Mouse (Mus musculus) myocyte (in vitro differentiated cells): ENCODE results near the gene Npepps.

Source experiments
- CEBPB ChIP-seq: IDR thresholded peaks from 2 replicates; pipeline ENCODE4 v1.6.1; 2011; ENCODE audit warnings: mild to moderate bottlenecking, moderate library complexity; ENCODE audit not compliant: poor library complexity, insufficient read depth, severe bottlenecking
- MAX ChIP-seq: IDR thresholded peaks from one replicate; pipeline ENCODE4 v1.6.1; 2011; ENCODE audit warnings: low read depth, mild to moderate bottlenecking, control low read depth
- MYOD1 ChIP-seq, 3 experiments: IDR thresholded peaks; one replicate each; pipeline ENCODE4 v1.6.1; 2011; ENCODE audit warnings: control low read depth in 2 of 3, low read depth in 2 of 3, mild to moderate bottlenecking in 2 of 3, moderate library complexity in 1 of 3; ENCODE audit not compliant: insufficient read length in 2 of 3, control insufficient read depth in 1 of 3
- MYOG ChIP-seq, 3 experiments: IDR thresholded peaks; one replicate each; pipeline ENCODE4 v1.6.1; 2011; ENCODE audit warnings: control low read depth in 2 of 3, low read depth in 2 of 3, mild to moderate bottlenecking in 2 of 3; ENCODE audit not compliant: insufficient read length in 2 of 3, control insufficient read depth in 1 of 3, insufficient read depth in 1 of 3
- POLR2A ChIP-seq: IDR thresholded peaks from one replicate; pipeline ENCODE4 v1.6.1; 2011; ENCODE audit warnings: low read depth, mild to moderate bottlenecking, control low read depth, moderate library complexity; ENCODE audit not compliant: insufficient read length
- SRF ChIP-seq: IDR thresholded peaks from one replicate; pipeline ENCODE4 v1.6.1; 2011; ENCODE audit warnings: low read depth; ENCODE audit not compliant: control insufficient read depth, insufficient read length
- TCF12 ChIP-seq: IDR thresholded peaks from one replicate; pipeline ENCODE4 v1.6.1; 2011; ENCODE audit warnings: mild to moderate bottlenecking, control low read depth; ENCODE audit not compliant: poor library complexity, insufficient read depth, severe bottlenecking
- TCF3 ChIP-seq: IDR thresholded peaks from one replicate; pipeline ENCODE4 v1.6.1; 2011; ENCODE audit warnings: low read depth, control low read depth; ENCODE audit not compliant: insufficient read length
- USF1 ChIP-seq: IDR thresholded peaks from one replicate; pipeline ENCODE4 v1.6.1; 2011; ENCODE audit warnings: low read depth, mild to moderate bottlenecking, control low read depth, moderate library complexity

DNA sequence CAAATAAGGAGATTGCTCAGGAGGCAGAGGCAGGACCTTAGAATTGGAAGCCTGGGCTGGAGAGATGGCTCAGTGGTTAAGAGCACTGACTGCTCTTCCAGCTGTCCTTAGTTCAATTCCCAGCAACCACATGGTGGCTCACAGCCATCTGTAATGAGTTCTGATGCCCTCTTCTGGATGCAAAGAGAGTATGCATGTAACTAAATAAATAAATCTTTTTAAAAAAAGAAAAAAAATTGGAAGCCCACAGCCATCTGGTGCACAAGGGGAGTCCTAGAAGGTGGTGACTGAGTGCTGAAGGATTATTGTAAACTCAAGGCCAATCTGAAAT, 87.9 kb downstream of the Npepps start:
- no peak for TF ChIP-seq POLR2A
- TF ChIP-seq MYOD1 (IDR thresholded peaks at IDR 0.05; ENCODE audit: control insufficient read depth in 1 of 3, insufficient read length in 2 of 3, low read depth in 2 of 3): no peak
- no peak for TF ChIP-seq TCF12
- TF ChIP-seq MYOG (IDR thresholded peaks at IDR 0.05; ENCODE audit: control insufficient read depth in 1 of 3, insufficient read depth in 1 of 3, insufficient read length in 2 of 3, low read depth in 2 of 3): no peak
- TF ChIP-seq TCF3: no peak
- TF ChIP-seq SRF: no peak
- TF ChIP-seq CEBPB: no peak
- no peak for TF ChIP-seq USF1
- TF ChIP-seq MAX: no peak
